Mouse (Mus musculus) common myeloid progenitor, adult 5-6 weeks (primary cell): ENCODE measurements around the gene Igfbp3. TPM values are rescaled to one million over a fixed set of nuclear protein-coding genes. Genes with fewer than 3 reads are reported as not detected.
A peak's percentile ranks its signal among the peaks of the same experiment; 100 is the strongest.

Experiments used
- ATAC-seq: replicated peaks from 2 replicates; pipeline ENCODE4 v1.8.0; 2016; ENCODE audit warnings: low read depth, mild to moderate bottlenecking, moderate TSS enrichment, inconsistent platforms; ENCODE audit not compliant: poor library complexity, severe bottlenecking
- total RNA-seq: library from RNA; stranded (forward); fragments of 200-1000, 187-1606 nt; gene quantifications from 2 replicates; pipeline ENCODE4 v1.2.3, GENCODE M21; 2017

Igfbp3 gene
- total RNA-seq, 1 experiment from 2014 or later, result 0.09 TPM

DNA sequence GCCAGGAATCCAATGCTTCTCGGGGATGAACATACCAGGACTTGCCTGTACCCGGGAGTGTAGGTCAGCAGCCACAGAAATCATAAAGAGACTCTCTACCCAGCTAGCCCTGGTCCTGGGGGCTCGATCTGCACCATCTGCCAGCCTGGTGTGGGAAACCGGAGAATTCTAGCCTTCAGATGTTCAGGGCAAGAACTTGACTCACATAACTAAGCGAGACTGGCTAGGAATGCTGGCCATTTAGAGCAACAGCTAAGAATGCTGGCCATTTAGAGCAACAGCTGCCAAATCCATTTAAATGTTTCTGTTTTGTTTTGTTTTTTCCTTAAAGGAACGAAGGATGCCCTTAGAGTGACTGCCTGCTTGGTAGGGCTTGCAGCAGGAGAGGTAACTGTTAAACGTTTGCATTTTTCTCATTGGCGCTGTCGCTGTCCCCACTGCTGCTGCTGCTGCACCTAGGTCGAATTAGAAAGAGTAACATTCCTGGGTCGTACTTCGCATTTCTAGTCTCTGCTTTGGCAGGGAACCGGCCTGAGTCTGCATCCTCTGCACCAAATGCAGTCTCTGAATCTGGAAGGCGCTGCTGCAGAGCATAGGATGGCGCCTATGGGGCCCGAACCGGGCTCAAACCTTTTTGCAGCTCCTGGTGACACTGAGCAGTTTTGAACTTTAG lies 1.5 kb downstream of the Igfbp3 start:
- no peak for ATAC-seq

DNA sequence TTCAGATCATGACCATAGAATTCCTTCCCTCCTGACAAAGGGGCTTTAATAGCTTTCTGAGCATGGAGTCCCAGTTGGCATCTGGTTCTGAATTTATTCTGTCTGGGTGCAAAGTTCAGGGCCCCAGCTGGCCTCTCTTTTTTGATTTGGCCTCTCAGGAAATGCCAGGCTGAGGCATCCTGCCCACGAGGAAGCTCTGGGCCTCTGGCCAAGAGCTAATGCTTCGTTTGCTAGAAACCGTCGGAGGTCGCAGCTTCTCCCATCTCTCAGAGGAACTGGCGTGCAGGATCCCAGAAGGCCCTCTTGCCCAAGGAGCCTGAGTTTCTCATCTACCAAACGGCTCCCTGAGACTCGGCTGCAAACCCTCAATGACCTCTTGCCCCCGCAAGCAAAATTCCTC lies 2.5 kb downstream of the Igfbp3 start:
- ATAC-seq, result no peak

DNA sequence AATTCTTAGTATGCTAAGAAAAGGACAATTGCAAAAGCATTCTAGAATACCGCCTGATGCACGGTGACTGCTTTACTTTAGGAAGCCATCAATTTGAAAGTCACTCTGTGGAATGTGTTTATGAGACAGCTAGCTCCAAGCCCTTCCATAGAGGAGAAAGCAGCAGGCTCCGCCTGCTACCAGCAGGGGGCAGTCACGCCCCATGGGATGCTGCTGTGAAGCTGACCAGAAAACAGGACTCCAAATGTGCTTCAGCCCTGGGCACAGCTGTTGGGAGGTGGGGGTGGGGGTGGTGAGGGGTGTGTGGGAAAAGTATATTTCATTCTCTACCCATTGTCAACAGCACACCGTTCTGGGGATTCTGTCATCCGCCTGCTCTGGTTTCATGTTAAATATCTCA lies 3.4 kb downstream of the Igfbp3 start:
- peak; percentile 66; the same call in 1 of the 2 replicates for ATAC-seq

DNA sequence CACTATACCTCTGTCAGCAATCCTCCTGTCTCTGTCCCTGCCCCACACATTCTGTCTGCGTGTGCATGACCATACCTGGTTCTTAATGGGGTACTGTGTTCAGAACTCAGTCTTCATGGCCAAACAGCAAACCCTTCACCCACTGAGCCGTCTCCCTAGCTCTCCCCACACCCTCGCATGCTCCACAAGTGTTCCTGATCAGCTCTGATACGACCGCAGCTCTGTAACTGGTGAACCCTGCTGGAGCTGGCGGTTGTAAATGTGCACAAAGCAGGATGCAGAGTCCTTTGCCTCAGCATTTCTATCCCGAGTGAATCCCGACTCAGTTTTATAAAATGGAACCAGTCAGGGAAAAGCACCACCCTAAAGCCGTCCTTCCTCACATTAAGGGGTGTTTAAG lies 9.9 kb downstream of the Igfbp3 start:
- ATAC-seq, result no peak

DNA sequence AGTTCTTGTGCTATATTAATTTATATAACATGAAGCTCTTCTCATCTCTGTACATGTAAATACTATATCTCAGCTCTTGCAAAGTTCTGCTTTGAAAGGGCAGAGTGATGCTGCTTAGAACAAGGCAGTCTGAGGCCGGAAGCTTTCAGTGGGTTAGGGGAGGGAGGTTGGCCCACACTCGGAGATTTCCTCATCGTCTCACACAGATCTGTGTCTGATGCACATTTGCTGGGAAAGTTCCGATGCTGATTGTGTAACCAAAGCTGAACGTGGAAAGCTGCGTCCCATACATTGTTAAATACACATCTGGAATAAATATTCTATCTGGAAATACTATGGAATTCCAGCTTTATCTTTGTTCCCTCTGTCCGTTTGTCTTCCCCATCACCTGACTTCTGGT lies 11.5 kb downstream of the Igfbp3 start:
- ATAC-seq, result no peak

DNA sequence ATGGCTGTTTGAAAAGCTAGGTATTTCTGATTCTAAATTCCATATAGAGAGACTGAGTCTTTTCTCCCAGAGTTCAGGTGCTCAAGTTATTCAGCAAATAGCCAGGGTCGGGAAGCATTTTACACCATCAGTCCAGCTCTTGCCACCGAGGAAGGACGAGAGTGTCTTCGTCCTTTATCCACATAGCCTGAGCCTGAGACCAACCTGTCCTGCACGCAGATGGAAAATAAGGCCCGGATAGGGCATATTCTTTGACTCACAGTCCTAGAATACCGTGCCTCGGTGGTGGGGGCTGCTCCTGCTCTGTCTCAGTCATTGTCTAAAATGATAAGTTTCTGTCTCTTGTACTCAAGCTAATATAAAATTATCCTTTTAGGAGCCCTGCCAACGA lies 13.3 kb downstream of the Igfbp3 start:
- ATAC-seq, result no peak

DNA sequence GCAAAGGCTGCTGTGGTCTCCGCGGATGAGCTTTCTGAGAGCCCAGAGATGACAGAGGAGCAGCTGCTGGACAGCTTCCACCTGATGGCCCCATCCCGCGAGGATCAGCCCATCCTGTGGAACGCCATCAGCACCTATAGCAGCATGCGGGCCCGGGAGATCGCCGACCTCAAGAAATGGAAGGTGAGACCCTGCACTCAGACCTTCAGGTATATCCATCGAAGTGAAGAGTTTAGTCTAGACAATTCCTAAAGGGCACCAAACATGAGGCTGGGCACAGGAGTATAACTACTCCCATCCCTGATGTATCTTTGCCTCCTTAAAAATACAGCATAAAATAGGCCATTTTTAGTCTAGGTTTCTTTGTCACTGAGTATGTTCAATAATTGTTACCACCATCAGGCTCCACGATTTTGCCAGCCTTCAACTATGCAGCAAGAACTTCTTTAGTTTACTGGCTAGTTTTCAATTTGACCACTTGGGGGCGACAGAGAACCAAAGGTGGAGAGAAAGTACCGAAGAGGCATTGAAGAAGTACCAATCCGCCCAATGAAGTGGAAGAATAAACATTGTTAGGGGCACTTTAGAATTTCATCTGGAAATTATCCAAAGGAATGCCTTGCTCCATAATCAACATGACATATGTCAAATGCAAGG lies 13.9 kb downstream of the Igfbp3 start:
- peak; percentile 36; the same call in 1 of the 2 replicates for ATAC-seq

DNA sequence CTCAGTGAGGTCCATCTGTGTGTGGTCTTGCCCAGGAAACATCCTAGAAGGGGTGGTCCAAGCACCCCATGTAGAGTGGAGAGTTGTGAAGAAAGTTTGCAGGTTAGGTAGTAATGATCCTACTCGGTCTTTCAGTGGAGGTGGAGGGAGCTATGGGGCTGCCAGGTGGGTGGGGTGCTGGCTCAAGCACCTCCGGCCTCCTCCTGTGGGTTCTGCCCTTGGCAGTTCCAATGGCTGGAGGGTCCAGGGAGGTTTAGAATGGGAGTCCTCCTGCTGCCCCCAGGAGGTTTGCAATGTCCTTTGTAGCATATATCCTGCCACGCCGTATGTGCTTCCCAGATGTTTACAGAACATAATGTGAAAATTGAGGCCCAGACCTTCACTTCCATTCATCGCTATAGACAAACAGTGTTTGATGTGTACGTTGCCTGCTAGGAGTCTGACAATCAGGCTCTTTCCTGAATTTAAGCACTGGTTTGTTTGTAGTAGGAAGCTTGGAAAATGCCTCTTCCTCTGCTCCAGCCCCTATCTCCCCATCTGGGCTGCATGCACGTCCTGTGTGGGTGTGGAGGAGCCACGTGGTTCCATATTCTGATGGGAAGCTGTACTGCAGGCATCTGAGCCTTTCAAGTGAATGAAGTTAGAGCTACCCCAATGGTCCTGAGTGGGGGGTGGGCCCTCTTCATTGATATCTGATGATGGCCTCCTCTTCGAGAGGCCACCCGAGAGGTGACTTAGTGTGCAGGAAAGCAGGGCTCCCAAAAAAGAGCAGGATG lies 15.1 kb downstream of the Igfbp3 start:
- ATAC-seq, result no peak

DNA sequence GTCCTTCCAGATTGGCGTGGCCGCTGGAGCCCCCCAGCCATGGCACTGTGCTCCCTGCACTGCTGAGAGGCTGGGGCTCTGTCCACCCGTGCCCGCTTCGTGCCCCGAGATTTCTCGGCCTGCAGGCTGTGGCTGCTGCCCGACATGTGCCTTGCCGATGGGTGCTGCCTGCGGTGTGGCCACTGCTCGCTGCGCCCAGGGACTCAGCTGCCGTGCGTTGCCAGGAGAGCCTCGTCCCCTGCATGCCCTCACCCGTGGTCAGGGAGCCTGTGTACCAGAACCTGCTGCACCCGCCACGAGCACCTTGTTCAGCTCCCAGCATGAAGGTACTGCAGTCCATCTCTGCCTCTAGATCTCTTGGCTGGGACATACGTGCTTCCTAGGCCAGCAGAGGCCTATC lies 15.7 kb downstream of the Igfbp3 start:
- ATAC-seq, result no peak

DNA sequence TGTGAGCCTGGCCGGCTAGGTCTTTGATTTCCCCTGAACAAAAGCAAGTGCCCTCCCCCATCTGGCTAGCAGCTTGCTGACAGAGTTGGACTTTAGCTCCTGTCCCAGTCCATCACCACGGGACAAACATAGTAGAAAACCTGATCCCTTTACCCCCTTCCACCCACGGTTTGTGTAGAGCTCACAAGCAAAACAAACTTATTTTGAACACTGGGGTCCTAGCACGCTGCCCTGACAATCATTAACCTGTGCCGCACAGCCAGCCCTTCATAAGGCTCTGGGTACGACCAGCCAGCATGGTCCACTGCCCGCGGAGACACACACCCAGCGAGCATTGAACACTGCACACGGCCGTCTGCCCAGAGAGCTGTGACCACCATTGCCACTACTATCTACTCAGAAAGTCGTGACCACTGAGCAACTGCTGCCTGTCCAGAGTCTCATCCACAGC lies 16.2 kb downstream of the Igfbp3 start, which contains the start of gene Igfbp1:
Gene Igfbp1 (plus strand): TSS at position 292 of the 451 bp plus-strand sequence.
- ATAC-seq, result no peak

DNA sequence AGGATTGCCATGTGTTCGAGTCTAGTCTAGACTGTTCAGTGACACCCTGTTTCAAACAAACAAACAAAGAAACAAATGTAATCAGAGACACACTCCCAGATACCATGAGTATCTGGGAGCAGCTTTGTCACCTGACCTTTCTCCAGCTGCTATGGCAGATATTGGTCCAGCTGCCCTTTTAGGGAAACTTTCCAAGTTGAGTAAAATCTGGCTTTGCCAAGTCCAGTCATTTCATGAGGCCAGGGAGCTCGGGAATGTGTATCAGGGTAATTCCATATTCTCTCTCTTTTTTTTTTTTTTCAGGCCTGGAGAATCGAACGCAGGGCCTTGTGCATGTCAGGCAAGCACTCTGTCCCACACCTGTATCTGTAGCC lies 18.4 kb downstream of the Igfbp3 start:
- no peak for ATAC-seq

DNA sequence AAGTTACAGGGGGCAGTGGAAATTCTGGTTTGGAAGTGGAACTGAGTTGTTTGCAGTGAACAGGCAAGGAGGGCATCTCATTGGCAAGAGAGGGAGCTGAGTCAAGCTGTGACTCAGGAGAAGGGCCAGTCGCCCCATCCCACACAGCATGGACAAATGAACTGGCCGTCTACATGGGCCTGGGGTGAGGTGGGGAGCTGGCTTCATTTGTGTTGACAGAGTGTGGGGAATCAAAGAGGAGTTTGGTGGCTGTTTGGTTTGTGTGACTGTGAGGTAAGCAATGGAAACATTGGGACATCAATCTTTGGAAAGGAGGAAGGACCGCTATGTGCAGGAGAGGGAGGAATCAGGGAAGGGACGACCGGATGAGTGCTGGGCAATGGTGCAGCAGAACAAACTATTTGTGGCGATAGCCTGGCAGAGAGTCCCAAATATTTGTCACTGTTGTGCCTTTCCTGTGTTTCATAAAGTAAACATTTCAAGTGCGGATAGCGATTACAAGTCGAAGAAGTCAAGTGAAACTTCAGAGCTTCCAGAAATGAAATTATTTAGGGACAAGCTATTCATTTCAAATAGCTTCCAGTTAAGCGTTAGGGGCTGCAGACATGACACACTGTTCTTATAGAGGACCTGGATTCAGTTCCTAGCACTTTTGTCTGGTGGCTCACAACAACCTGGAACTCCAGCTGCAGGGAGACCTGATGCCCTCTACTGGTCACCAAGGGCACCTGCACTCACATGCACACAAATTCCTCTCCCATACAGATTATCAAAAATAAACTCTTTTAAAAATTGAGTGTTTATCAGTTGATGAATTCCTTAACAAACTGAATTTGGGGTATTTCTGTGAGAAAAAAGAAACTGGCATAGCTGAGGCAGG lies 19.1 kb downstream of the Igfbp3 start:
- no peak for ATAC-seq

DNA sequence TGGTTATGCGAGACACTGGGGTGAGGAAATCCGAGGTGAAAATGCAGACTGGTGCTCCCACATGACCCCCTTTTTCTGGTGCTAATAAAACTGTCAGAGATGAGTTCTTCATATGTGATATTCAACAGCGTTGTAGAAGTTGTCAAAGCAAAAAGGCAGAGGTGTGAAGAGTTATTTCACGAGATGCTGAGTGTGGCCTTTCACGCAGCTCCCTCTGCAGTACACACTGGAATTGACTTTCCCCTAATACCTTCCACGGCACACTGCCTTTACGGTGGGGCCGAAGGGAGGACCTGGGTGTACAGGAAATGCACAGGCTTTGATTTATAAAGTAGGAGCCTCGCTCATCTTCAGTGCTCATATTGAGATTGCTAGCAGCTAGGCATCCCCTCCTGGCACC lies 20.6 kb downstream of the Igfbp3 start:
- ATAC-seq, result no peak

DNA sequence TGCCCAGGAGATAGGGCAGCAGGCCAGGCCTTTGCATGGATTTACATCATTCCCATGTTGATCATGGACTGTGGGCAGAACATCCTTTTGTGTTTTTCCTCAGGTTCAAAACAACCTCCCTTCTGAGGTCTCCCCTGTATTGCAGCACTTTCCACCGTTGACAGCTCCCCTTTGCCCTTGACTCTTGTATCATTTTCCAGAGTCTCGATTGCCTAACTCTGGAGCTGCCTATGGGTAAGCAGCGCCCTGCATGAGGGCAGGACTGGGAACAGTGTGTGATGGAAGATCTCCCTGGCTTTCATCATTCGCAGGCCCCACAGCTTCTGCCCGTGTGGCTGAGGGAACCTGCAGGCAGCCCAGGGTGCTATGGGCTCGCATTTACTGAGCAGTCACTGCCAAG lies 21.0 kb downstream of the Igfbp3 start:
- ATAC-seq, result no peak

DNA sequence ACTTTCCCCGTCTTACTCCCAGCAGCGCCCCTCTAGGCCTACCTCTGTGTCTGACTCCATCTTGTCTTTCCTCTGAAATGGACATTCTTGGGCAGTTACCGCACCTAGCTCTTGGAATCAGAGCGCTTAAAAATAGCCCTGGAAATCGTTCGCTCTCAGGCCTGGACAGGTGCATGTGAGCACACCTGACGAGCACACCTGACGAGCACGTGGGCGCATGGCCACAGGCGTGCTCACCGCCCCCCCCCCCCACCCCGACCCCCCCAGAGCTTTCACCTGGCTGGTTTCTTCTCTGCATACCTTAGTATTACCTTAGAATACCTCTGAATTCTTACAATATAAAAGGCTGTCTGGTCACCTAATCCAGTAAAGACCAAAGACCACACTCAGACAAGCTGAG lies 25.3 kb downstream of the Igfbp3 start, which contains the start of gene Gm11985:
Gene Gm11985 (minus strand): TSS at position 101 of the 400 bp plus-strand sequence.
- ATAC-seq, result no peak

DNA sequence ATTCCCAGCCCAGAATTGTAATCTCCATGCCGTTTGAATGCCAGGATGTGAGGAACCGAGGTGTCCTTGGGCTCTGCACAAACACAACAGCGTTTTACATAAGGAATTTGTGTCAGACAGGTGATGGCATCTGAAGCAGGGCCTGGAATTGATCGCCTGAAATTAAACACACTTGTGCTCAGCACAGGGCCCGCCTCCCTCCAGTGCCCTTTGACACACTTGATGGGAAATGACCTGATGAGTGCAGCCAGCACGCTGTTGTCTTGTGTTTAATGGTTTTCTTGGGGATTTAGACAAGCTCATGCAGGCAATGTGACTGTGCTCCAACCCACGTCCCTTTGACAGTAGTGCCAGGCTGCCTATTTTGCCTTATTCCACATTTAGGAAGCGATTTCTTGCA lies 26.3 kb downstream of the Igfbp3 start:
- no peak for ATAC-seq

DNA sequence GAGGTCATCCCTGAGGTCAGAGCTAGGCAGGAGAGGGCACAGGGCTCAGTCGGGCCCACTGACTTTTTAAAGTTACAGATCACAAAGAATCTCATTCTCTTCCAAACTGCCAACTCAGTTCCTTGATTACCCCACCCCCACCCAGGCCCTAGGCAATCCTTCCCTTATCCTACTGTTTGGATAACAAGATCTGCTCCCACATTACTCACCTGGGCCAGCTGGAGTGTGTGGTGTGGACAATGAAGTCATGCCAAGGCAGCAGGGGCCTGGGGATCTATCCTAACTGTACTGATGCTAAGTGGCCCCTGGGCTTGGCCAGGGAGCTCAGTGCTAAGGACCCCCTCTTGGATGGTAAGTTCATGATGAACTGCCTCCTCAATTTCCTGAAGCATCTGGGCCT lies 29.3 kb downstream of the Igfbp3 start:
- ATAC-seq, result no peak

DNA sequence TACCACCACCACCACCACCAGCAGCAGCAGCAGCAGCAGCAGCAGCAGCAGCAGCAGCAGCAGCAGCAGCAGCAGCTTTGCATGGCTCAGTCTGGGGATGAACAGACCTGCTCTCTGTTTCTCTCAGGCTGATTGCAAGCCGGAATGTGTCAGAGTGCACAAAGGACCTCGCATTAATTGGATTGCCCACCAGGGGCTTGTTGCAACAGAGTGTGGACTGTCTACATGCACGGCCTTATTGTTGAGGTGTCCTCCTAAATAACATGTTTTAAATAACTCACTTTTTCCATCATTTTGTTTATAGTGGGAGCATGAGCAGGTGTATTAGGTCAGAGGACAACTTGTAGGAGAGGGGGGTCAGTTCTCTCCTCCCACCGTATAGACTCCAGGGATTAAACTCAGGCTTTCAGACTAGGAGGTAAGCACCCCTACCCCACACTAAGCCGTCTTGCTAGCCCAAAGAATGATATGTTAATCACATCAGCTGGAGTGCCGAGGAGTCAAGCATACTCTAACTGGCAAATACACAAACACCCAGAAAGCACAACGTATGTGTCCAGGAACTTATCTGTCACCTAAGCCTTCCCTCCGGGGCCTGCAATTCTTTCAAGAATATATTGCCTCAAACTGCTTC lies 31.2 kb downstream of the Igfbp3 start:
- no peak for ATAC-seq

DNA sequence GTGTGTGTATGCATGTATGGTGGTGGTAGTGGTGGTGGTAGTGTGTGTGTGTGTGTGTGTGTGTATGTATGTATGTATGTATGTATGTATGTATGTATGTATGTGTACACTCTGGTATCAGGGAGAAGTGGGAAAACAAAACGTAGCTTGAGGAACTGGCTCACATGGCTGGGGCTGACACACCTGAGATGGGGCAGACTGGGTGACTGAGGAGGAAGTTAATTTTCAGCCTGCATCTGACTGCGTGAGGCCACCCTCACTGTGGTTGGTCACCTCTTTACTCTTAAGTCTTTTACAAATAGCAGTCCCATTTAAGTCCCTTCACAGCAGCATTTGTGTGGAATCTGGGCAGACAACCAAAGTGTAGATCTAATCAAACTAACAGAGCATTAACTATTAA lies 34.4 kb downstream of the Igfbp3 start:
- ATAC-seq, result no peak

DNA sequence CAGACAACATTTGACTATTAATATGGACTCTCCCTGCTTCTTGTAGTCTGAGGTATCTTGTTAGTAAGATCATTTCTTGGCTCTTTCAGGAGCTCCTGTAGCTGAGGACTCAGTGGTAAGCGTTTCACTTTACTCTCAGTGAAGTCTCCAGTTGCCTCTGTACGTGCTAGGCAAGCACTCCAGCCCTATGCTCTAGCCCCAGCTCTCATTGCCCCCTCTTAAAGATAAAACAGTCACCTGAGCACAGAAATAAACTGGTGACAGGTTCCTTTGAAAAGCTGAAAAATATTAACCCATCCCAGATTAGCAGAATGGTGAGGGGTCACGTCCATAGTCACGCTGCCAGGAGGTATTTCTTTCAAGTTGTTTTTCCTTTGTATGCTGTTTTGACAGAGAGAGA lies 35.0 kb downstream of the Igfbp3 start:
- no peak for ATAC-seq
